Mouse (Mus musculus) cerebellum, adult 18-20 months (tissue): Measurements from ENCODE around the gene Deup1.

Experiments used
- DNase-seq, 2 experiments: peaks; one replicate each; pipeline ENCODE4 v3.0.0; 2021

The Deup1 gene

DNA sequence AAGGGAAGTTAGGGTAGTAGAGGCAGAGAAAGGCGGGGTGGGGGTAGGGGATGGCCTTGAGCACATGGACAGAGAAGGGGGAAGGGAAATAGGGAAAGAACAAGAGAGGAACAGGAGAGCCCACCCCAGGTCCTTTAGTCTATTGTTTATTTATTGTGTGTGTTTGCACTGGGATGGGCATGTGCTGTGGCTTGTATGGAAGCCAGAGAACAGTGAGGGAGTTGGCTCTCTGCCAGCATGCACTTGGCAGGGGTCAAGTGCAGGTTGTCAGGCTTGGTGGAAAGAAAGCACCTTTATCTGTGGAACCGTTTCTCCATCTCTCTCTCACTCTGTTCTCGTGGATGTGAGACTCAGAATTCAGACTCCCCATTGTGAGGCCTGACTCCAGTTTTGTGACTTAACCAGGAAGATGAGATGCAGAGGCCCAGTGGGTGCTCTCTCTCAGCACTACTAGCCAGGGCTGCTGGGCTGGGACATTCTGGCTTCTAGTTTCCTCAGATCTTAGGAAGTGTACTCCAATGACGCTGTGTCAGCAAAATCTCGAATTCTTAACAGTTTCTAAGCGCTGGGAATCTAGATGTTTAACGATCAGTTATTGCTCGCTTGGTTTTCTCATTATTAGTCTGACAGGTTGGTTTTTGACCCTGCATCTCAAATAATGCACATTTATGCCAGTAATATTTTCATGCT lies 98.3 kb downstream of the Deup1 start:
- peak; percentile 35 to 38 for DNase-seq

DNA sequence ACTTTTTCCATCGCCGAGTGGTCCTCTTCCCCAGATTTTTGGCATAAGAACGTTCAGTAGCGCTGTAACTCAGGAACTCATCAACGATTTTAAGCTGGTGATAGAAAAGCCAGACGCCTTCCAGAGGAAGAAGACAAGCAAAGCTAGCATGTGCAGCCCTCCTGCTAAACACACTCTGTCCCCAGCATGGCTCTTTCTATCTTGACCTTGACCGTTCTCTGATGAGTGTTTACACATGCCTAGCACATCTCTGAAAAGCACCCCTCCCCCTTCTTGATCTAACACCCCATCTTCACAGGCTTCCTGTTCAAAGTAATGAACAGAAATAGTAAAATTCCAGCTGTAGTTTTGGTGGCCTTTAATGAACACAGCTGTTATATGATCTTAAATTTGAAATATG lies 99.4 kb downstream of the Deup1 start:
- DNase-seq: no peak

DNA sequence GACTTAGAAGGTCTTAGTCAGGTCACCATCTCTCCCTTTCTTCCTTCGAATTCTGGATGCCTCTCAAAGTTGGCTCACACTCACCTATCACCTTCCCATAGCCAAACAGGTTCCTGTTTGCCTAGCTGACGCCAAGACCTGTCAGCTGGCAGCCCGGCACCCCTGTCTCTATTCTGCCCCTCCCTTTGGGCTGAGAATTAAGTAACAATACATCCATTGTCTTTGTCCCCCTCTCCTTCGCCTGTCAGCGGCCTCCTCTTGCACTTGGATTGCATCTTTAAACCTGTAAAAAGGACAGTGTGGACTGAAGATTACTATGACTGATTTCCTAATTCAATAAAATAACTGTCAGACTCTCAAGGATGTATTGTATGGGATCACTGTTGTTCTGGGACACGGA lies 99.9 kb downstream of the Deup1 start:
- no peak for DNase-seq

DNA sequence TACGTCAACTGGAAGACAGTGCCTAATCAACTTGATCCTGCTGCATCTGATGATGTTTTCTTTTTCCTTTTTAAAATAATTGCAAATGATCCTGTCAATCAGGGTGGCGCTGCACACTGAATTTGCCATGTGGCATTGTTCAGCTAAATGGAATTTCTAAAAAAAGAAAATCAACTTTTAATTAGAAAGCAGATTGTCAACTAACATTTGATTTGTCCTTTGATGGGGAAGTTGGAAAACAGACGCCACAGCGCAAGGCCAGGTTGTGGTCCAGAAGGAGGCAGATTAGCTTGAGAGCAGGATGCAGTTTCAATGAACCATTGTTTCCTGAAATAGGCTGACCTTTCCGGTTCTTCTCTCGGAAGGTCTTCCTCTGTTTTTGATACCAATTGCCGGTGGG lies 101.2 kb downstream of the Deup1 start:
- DNase-seq: peak in 1 of 2 experiments; percentile 13

DNA sequence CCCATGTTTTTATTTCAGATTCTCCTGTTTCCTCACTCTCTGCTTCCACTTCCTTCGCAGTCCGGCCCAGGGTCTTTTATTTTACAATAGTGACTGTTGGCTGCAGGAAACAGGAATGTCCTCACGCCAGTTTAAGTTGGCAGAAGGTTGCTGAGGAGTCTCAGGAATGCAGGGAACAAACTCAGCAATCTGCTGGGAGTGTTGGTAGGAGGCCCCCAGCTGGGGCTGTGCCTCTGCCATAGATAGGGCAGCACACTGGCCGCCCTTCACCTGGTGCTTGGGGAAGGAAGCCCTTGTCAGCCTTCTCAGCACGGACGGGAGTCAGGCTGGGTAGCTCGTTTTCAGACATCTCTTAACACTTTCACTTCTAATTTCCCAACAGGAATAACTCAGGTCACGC lies 102.5 kb downstream of the Deup1 start:
- no peak for DNase-seq

DNA sequence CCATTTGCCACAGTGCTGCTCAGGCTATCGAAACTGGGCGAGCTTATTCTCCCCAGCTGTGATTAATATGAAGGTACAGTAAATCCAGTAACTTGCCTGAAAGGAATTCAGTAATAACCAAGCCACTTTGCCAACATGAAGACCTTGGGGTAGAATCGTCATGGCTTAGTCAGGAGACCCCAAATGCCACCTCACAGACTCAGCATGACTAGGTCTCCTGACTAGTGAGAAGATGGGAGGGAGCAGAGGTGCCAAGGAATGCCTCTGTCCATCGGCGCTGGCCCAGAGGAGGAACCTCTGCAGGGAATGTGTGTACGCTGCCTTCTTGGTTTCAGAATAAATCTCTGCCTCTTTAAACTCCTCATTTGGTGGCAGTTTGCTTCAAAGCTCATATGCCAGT lies 104.1 kb downstream of the Deup1 start:
- DNase-seq: no peak

DNA sequence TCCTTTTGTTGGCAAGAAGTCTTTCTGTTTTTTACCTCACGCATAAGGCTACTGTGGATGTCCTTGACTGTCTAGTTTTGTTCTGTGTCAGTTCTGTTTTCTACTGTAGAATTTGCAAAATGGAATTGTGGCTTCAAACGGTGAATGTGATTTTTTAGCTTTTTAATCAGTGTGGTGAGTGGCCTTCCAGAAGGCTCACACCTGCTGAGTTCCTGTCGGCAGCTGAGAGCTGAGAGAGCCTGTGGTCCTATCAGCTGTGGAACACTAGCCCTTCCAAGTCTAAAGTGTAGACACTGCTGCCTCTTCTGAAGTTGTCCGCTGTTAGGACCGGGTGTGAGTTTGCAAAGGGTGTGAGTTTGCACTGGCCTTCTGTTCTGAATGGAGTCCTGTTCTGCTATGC lies 104.8 kb downstream of the Deup1 start:
- DNase-seq: no peak

DNA sequence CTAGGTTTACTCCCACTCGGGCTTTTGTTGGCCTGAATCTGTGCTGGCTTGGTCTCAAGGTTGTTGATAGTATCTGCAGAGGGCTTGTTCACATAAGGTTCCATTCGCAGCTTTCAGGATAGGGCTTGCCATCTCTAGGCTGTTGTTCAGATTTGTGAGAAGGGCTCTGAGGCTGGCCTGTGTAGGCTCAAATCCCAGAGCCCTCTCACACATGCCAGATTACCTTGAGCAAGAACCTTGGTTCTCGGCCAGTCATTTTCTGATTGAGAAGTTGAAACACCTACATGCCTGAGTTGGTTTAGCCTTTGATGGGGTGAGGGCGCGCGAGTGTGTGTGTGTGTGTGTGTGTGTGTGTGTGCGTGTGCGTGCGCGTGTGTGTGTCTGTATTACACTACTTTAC lies 105.4 kb downstream of the Deup1 start:
- DNase-seq: no peak

DNA sequence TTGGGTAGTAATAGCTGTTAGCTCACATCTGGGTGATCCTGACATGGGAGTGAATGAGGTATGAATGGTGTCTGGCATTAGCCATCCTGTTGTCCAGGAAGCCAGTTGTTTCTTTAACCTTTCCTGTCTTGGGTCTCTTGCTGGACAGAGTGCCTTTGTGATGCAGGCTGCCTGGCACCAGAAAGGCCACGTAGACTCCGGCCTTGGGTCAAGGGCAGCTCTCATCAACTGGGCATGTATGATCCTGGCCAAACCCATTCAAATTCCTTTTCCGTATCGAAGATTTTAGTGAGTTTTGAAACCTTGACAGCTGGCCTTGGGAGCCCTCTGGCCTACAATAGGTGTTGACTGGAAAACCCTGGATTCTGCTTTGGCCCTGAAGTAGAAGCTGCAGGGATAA lies 109.8 kb downstream of the Deup1 start:
- DNase-seq: no peak

DNA sequence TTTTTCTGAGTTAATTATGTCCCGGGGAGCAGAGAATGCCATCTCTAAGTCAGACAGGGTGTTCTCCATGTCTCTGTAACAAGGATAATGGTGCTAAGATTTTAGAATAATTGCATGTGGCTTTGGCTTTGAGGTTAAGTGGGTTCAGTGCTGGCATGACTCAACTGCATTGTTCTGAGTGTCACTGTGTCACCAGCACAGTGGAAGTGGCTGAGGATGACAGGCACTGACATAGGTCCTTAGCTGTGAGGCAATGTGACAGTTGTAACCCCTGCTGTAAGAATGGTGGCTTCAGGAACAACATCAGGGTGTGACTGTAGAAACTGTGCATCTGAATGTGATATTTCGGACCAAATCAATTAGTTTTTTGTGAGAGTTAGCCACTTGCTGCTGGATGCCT lies 111.7 kb downstream of the Deup1 start:
- no peak for DNase-seq

DNA sequence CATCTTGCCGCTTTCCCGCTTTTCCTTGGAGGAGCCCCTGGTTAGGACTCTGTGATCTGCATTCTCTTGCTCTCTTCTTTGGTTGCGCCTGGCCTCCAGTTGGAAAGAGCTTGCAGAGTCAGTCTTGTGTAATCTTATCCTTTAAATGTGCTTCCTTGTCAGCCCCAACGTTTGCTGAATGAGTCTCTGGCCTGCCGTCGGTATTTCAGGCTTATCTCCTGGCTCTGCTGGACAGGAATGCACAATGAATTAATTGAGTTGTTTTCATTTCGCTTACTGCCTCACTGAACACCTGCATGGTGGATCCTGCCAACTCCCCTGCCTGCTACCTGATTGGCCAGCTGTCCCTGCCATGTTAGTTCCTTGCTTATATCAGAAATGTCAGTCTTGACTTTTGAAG lies 114.8 kb downstream of the Deup1 start:
- no peak for DNase-seq

DNA sequence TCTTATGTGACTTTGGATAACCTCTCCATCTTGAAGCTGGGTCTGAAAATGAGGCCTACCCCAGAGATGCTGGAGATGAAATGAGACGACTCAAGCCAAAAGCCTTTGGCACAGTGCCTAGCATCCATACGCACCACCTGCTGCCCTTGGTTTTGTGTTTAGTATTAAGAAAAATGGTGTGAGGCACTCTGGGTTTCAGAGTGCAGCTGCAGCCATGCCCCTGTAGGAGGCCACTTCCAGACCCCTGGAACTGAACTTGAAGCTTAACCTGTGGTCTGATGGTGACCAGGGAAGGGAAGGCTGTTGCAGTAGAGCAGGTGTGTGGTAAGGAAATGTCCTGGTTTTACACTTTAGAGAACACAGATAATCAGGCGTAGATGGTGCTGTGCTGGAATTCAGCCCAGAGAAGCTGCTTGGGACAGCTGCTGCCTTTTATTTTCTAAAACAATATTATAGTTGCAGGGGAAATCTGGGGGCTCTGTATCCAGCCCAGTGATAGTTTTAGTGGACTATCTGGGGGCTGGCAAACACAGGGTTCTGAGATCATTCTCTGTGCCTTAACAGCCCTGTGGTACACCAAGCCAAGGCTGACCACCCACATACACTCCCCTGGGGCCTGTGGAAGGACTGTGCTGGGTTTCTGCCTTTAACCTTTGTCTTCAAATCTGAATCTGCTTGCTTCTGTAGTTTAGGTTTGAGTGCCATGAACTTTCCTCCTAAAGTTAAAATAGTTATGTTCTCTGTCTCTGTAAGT lies 117.0 kb downstream of the Deup1 start:
- peak in 1 of 2 experiments; percentile 14 for DNase-seq
